Mouse (Mus musculus) c-Kit-positive CD71-negative TER-119-negative erythroid progenitor cells, embryonic 14.5 days (primary cell): Measurements from ENCODE around the gene Adamts3.

Experiments used
- DNase-seq: peaks from one replicate; pipeline ENCODE4 v3.0.0-alpha.2; 2013; ENCODE audit warnings: low read depth

Gene Adamts3

DNA sequence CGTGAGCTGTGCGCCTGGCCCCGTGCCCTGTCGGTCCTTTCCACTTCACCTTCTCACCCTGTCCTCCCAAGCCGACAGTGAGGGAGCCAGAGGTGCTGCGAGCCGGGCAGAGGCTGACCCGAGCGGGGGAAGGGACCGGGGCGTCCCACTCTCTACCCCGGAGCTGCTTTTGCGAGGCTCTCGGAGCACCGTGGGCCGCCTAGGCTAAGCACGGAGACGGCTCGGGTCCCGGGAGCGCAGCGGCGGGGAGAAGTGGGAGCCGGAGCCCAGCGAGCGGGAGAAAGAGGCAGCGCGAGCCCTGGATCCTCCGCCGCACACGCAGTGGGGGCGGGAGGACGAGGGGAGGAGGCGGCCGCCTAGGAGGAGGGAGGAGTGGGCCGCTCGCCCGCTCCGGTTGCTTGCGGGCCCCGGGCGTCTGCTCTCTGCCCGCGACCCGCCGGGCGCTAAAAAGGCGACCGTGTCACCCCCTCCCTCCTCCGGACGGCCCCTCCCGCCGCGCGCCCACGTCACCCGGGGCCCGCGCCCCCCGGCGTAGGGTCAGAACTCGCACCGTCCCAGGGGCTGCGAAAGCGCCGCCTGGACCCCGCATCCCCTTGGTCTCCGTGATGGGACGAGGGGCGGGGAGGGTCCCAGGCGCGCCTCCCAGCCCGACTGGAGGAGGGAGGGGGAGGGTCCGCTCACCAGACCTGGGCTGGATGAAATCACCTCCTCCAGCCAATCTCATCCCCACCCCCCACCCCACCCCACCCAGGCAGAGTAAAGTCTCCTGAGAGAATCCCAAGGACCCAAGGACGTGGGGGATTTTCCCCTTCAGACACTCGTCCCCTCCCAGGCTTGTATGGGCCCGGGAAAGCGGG, at the start of gene Adamts3:
Adamts3 (minus strand) TSS at position 284 of the 857 bp plus-strand sequence.
- DNase-seq = no peak

GRCm38 (mm10) chr5:89931511-89931910, 48.4 kb upstream of the Adamts3 start:
- no peak for DNase-seq

- DNase-seq = no peak
Observed at GRCm38 (mm10) chr5:89912359-89912758, 29.2 kb upstream of the Adamts3 start.

GRCm38 (mm10) chr5:89911950-89912349, 28.8 kb upstream of the Adamts3 start:
- no peak for DNase-seq

DNA sequence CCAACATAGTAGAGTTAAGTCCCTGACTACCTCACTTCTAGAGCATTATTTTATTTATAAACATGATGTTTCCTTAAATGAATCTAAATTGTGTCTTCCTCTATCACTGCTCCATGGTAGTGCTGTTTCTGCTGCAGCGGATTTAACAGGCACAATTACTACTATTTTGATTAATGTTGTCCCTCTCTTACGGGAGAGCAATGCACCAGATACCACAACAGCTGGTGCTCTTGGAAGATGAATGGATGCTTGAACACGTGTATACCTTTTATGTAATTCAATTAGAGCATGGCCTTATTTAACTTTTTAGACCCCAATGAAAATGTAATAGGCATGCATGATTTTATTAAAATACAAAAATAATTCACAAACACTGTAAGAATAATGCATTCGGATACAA, 28.4 kb upstream of the Adamts3 start:
- no peak for DNase-seq

DNA sequence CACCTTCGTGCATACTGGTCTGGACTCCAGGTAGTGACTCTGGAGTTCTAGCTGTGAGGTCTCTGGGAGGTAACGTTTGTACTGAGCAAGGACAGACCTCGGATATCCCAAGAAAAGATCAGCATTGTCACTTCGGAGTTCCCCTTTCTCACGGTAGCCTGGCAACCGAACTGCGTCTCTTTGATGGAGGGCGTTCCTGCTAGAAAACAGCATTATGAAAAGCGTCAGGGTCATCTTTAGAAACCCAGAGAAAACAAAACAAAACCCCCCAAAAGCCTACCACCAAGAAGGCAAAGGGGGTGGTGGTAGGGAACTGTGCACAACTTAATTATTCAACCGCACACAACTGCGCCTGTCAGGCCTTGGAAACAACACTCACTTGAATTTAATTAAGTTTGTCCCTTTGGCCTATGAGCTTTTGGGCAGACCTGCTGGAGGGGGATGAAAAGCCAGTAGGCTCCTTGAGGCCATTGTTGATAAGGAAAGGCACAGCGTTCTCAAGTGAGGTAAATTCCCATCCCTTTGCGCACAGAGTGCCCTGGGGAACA, 23.8 kb upstream of the Adamts3 start:
- no peak for DNase-seq

DNA sequence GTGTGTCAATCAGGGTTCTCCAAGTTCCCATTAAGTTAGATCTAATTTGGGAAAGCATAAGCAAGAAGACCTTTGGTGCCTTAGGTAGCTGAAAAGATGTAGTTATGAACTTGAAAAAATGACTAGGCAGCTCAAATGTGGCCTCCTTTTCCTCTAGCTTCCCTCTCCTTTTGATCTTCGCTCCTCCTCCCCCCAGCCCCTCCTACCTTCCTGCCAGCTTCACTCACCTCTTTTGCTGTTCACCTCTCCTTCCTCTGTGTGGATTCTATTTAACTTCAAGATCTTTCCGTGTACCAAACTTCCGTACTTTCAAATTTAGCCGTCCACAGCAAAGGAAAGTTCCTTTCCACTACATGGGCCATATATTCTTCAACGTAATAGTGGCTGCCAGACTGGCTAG, 17.9 kb upstream of the Adamts3 start:
- no peak for DNase-seq

GRCm38 (mm10) chr5:89897495-89897894, 14.4 kb upstream of the Adamts3 start:
- DNase-seq = no peak

DNA sequence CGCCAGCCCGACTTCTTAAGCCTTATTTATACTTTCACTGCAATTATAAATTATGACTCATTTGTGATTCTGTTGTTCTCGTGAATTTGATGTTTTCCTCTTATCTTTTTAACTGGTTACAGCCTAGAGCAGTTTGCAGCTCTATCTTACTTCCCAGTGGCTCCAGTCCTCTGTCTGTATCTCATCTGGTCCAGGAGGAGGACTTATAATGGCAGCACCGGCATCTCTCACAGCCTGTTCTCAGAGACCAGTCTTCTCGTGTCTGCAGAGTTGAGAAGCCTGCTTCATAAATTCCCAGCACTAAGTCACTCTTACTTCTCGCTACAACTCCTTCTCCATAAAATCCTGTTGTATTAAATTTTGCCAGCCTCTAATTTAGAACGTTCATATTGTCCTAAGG, 12.4 kb upstream of the Adamts3 start:
- no peak for DNase-seq

GRCm38 (mm10) chr5:89884991-89885390, 1.9 kb upstream of the Adamts3 start:
- no peak for DNase-seq

- DNase-seq = no peak
Observed at GRCm38 (mm10) chr5:89883908-89884204, 722 bp upstream of the Adamts3 start.

- DNase-seq = peak; percentile 58
Observed at GRCm38 (mm10) chr5:89882091-89882734, 921 bp downstream of the Adamts3 start.

DNA sequence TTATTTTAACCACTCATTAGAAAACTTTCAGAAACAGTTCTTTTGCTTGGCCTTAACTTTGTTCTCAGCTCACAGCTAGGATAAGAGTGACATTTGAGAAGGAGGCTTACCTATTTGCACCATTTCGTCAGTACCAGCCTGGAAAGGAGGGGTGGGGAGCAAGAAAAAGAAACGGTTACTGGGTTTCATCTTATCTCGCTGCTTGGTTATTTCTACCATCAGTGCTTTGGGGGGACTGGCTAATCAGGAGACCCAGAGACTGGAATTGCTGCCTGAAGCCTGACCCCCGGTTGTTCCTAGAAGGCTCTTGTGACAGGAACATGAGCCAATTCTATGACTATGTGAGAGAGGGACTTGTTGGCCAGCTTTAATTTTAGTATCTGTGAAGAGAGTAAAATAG, 1.7 kb downstream of the Adamts3 start:
- no peak for DNase-seq

GRCm38 (mm10) chr5:89878866-89879392, 4.2 kb downstream of the Adamts3 start:
- DNase-seq = no peak

GRCm38 (mm10) chr5:89872661-89873060, 10.5 kb downstream of the Adamts3 start:
- DNase-seq = no peak

DNA sequence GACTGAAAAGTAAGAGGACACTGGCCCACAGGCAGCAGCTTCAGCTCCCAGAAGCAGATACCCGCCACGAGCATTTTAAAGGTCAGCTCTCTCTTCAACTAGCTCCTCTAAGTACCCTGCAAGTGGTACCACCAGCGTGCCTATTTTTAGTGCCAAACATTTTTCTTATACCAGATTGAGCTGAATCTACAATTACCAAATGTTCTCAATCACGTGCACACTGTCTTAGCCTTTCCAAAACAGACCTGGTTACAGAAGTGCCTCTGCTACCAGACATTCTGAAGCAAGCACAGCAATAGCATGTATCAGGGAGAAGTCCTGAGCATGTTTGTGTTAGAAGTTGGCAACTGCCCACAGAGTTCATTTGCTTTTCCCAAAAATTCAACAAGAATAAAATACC, 23.5 kb downstream of the Adamts3 start:
- no peak for DNase-seq

DNA sequence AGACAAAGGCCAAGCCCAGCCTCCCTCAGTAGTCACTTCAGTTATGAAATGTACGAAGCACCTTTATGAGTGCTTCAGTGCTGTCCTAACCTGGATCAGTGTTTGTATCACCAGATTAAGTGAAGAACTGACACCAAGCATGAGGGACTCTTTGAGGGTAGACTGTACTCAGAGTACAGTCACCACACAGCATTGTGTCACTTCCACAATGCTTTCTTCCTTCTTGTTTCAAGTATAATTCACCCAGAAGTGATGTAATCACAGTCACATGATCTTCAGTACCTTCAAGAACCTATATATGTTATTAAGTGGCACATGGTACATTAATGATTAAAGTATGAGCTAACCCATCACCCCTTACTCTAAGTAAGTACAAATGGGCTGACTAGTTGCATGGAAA, 24.3 kb downstream of the Adamts3 start:
- no peak for DNase-seq

DNA sequence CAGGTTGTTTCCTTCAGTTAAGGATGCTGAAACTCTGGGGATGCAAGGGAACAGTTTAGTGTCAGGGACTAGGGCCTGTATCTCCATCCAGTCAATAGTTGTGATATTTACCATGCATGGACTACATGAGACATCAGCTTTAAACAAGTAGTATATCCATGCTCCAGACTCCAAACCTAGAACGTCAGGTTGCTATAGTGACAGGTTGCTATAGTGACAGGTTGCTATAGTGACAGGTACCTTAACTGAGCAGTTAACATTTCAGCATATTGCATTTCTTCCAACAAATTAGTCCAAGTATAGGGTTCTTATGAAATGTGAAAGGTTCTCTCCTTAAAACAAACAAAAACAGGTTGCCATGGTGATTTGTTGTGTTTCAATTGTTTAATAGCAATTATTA, 36.6 kb downstream of the Adamts3 start:
- DNase-seq = no peak

- DNase-seq = no peak
Observed at GRCm38 (mm10) chr5:89844354-89844753, 38.8 kb downstream of the Adamts3 start.

- no peak for DNase-seq
Observed at GRCm38 (mm10) chr5:89843478-89843877, 39.7 kb downstream of the Adamts3 start.

- DNase-seq = no peak
Observed at GRCm38 (mm10) chr5:89839627-89840026, 43.5 kb downstream of the Adamts3 start.

- no peak for DNase-seq
Observed at GRCm38 (mm10) chr5:89821175-89821574, 62.0 kb downstream of the Adamts3 start.

DNA sequence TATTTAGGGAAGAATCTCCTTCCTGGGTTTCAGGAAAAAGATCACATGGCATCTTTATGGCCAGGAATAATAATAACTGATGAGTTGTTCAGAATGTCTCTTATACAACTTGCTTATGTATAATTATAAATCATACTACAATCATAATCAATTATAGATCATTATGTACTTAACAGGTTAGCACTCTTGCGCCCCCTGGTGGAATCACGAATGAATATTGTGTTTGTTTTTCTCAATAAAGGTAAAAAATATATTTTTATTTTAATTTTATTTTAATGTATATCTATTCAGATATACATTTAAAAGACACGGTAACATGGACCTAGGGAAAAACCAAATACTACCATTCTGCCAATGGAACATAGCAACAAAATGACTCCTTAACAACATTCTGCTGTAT, 63.6 kb downstream of the Adamts3 start:
- DNase-seq = peak; percentile 36
